Mouse (Mus musculus) embryonic fibroblast, embryonic 13.5 days (primary cell): ENCODE measurements around the gene Fam20a. TPM values are rescaled to one million over a fixed set of nuclear protein-coding genes. Genes with fewer than 3 reads are reported as not detected.

Source experiments
- H3K27ac ChIP-seq: 2 replicates; pipeline ENCODE4 v1.5.1; 2012; ENCODE audit warnings: low read length, control low read depth, inconsistent platforms; ENCODE audit not compliant: insufficient read depth
- H3K4me1 ChIP-seq: 2 replicates; pipeline ENCODE4 v1.6.1; 2011; ENCODE audit warnings: low read length; ENCODE audit not compliant: control insufficient read depth, insufficient read depth
- H3K4me3 ChIP-seq: 2 replicates; pipeline ENCODE4 v1.5.1; 2011; ENCODE audit warnings: mild to moderate bottlenecking, control low read depth, low read length; ENCODE audit not compliant: insufficient read depth
- CTCF ChIP-seq: IDR thresholded peaks from 2 replicates; pipeline ENCODE4 v1.5.1; 2011; ENCODE audit warnings: mild to moderate bottlenecking, control low read depth, low read length, moderate library complexity, borderline replicate concordance; ENCODE audit not compliant: insufficient read depth
- POLR2A ChIP-seq: IDR thresholded peaks from 2 replicates; pipeline ENCODE4 v1.6.1; 2011; ENCODE audit warnings: low read depth, mild to moderate bottlenecking, control low read depth, low read length, moderate library complexity
- polyA plus RNA-seq: library from polyadenylated mRNA; stranded (reverse); fragments of >200 nt; gene quantifications from 2 replicates; pipeline ENCODE4 v1.2.4, GENCODE M21; 2011; ENCODE audit warnings: low read depth; ENCODE audit not compliant: missing spikeins, insufficient read length

The Fam20a gene
- polyA plus RNA-seq, 1 experiment: 44.6 TPM

DNA sequence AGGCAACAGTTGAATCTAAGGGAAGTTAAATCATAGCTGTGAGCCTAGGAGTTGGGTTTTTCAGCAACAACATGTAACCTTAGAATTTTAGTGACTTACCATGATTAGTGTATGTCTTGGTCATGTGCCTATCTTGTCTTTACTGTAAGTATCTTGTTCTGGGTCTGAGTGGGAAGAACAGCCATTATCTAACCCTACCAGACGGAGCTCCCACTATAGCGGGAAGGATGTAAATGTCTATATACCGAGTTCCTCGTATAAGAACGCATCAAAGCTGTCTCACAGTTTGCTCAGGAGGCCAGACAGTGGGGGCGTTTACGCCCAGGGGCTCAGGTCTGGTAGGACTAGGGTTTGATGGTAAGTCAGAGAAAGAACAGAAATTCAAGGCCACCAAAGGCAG is 65.8 kb downstream of the Fam20a start:
- Histone ChIP-seq H3K4me1 (peaks cover 16% of the 10 kb centered on the region), H3K4me3 (no peak overlapping the region), H3K27ac (no peak overlapping the region)
- TF ChIP-seq CTCF (no peak), POLR2A (no peak)

- peaks cover 16% of the 10 kb centered on the region for H3K4me1 ChIP-seq
- no peak for TF ChIP-seq POLR2A
- TF ChIP-seq CTCF: no peak
- H3K27ac ChIP-seq: no peak overlapping the region
- H3K4me3 ChIP-seq: no peak overlapping the region
These were observed 67.5 kb downstream of the Fam20a start for GRCm38 (mm10) chr11:109654581-109654980.

- Histone ChIP-seq H3K27ac (no peak overlapping the region), H3K4me3 (peak overlapping the region; percentile 5; the same call in 1 of the 2 replicates), H3K4me1 (peaks cover 20% of the 10 kb centered on the region)
- no peak for TF ChIP-seq CTCF
- TF ChIP-seq POLR2A: no peak
These were observed 68.9 kb downstream of the Fam20a start for GRCm38 (mm10) chr11:109653201-109653600.

DNA sequence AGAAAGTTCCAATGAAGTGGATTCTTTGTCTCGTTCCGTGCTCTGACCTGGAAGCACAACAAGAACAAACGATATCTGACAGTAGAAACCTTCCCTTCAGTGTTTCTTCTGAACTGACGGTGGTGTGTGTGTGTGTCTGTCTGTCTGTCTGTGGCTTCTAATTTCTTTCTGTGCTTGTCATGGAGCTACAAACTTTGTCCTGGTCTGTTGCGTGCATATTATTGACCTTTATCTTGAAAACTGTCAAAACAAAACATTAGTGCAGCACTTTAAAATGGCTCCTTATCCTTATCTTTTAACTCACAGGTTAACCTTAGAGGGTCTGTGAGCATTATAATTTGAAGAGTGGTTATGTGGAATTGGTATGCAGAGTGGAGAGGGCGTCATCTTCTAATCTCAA is 69.6 kb downstream of the Fam20a start:
- peak overlapping the region; percentile 92 for H3K4me3 ChIP-seq
- no peak for TF ChIP-seq POLR2A
- H3K4me1 ChIP-seq: peaks cover 20% of the 10 kb centered on the region
- peak overlapping the region; percentile 23; the same call in 1 of the 2 replicates for H3K27ac ChIP-seq

GRCm38 (mm10) chr11:109651566-109652024 is 70.5 kb downstream of the Fam20a start:
- peak overlapping the region; percentile 59 for H3K27ac ChIP-seq
- H3K4me1 ChIP-seq: peaks cover 20% of the 10 kb centered on the region
- TF ChIP-seq POLR2A (no peak), CTCF (no peak)
- H3K4me3 ChIP-seq: peak overlapping the region; percentile 92

GRCm38 (mm10) chr11:109650788-109651565 is 71.1 kb downstream of the Fam20a start:
- H3K27ac ChIP-seq: peak overlapping the region; percentile 86
- peak overlapping the region; percentile 92 for H3K4me3 ChIP-seq
- peaks cover 16% of the 10 kb centered on the region for H3K4me1 ChIP-seq
- TF ChIP-seq POLR2A (peak; percentile 82; the same call in 1 of the 2 replicates), CTCF (no peak)

DNA sequence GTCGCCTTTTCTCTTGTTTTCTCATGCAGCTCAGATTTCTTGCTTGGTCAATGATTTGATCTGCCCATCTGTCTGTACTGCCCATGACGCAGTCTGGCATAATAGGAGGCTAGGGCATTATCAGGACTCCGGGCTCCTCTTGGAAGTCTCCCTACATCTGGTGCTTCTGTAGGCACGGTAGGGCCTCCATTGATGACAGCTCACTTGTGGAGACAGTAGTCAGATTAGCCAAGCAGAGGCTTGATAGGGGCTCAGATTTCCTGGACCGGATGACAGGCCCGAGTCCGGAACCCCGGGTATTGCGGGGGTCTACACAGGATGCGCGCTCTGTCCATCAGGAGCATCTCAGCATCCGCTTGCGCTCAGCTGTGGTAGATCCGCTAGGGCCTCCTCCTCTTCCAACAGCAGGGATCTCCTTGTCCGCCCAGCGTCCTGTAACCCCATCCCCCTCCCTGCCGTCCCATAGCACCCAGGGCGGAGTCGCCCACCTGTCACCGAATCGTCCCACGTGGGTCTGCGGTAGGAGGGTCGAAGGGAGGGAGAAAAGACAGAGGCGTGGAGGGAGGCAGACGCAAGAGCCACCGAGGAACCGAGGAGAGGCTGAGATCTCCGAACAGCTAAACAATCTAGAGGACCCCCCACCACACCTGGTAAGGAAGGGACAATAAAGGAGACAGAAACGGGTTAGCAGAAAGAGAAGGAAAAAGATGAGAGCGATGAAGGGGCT is 71.9 kb downstream of the Fam20a start:
- Histone ChIP-seq H3K27ac (peak overlapping the region; percentile 57), H3K4me3 (peak overlapping the region; percentile 92), H3K4me1 (peaks cover 16% of the 10 kb centered on the region)
- TF ChIP-seq CTCF (no peak), POLR2A (peak; percentile 76)

GRCm38 (mm10) chr11:109649206-109649605 is 72.9 kb downstream of the Fam20a start, which contains the start of gene Prkar1a:
Gene Prkar1a, plus strand, starts transcription at chr11:109649405.
- peak within 1 kb of the TSS; percentile 57 for H3K27ac ChIP-seq
- TF ChIP-seq POLR2A (peak; percentile 33), CTCF (no peak)
- peak within 1 kb of the TSS; percentile 92 for H3K4me3 ChIP-seq
- H3K4me1 ChIP-seq: peaks cover 13% of the 10 kb centered on the region

- Histone ChIP-seq H3K27ac (no peak overlapping the region), H3K4me3 (no peak overlapping the region), H3K4me1 (peaks cover 9% of the 10 kb centered on the region; the same call in 1 of the 2 replicates)
- no peak for TF ChIP-seq POLR2A
- no peak for TF ChIP-seq CTCF
These were observed 73.6 kb downstream of the Fam20a start for GRCm38 (mm10) chr11:109648510-109648909.
